Mouse (Mus musculus) bone marrow, adult 2 months (tissue): ENCODE results near the gene Tgfbr3.

Source experiments
- CTCF ChIP-seq: fragments of 200-500 bp; IDR thresholded peaks from 2 replicates; pipeline ENCODE4 v1.5.1; 2011; ENCODE audit warnings: low read length, control low read depth; ENCODE audit not compliant: control insufficient read depth, insufficient read depth
- POLR2A ChIP-seq: fragments of 200-500 bp; IDR thresholded peaks from 2 replicates; pipeline ENCODE4 v1.6.1; 2011; ENCODE audit warnings: low read depth, mild to moderate bottlenecking, control low read depth, low read length, borderline replicate concordance; ENCODE audit not compliant: control insufficient read depth

GRCm38 (mm10) chr5:107259487-107260040 lies 29.9 kb downstream of the Tgfbr3 start:
- TF ChIP-seq POLR2A, result no peak
- TF ChIP-seq CTCF, result no peak
